Comparison of ENCODE assay signal across 10 mouse cellular contexts in the genomic region with DNA sequence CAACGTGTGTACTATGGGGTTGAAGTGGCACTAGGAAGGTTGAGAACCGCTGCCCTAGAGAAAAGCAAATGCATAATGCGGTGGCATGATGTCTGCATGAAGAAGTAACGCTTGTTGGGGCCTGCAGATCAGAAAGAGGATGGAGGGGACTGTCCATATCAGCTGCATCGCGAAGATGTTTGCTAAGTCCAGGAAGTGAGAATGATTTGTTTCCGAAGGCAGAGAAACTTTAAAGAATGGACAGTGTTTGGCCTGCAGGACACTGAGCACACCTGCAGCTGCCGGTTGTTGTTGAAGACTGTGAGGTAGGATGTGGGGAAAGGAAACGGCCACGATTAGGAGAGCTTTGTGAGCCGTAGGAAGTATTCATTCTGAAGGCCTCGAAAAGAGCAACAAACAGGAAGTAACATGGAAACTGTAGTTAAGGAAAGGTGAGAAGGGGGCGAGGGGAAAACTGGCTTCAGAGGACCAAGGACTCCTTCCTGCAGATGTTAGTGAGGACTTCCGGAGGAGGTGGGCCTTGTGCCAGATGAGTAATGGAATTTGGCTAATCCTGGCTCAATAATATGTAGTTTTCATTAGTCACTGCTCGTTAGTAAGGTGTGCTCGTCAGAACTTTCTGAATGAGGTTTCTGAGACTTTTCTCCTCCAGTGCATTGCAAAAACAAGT. TPM values are rescaled to one million over a fixed set of nuclear protein-coding genes. Genes with fewer than 3 reads are reported as not detected.
DNase-seq lines count a peak whose midpoint lies in the region; ATAC-seq and TF ChIP-seq lines count a peak whose summit lies in the region.
"Had no signal": no experiment of that assay in that cellular context is flagged by ENCODE, and none has a peak within 500 bp of the region (broad histone marks: within the 10 kb centered on the region; RNA-seq: fewer than 3 reads in every experiment).

No protein-coding gene starts in this region.

- H3K36me3 ChIP-seq in intestine, postnatal 0 days (ENCODE audit: control insufficient read depth, insufficient read depth) = peaks cover 12% of the 10 kb centered on the region; the same call in 1 of the 2 replicates

- peak overlapping the region; percentile 95 for H3K27ac ChIP-seq in gastrocnemius, adult 2 months
- no peak overlapping the region for H3K27ac ChIP-seq in intestine, postnatal 0 days (ENCODE audit: low read depth, low read length)
- H3K27ac ChIP-seq in layer of hippocampus, adult 2 months = no peak overlapping the region

- 0 out of 2 replicates have a peak overlapping the region, but pooled peaks have one; percentile 77 for H3K4me2 ChIP-seq in intestine, postnatal 0 days (replicated peaks; ENCODE audit: low read depth)

- H3K27me3 ChIP-seq in intestine, postnatal 0 days (replicated peaks; ENCODE audit: control insufficient read depth, insufficient read depth, low read length) = no peaks in the 10 kb centered on the region

- WGBS in intestine, postnatal 0 days = 64% methylated on average over 16 of the region's 16 CpGs

- no peak for DNase-seq in gastrocnemius, adult 2 months
- no peak for DNase-seq in gastrocnemius, postnatal 36 days
- peak; percentile 30 for DNase-seq in thymus, postnatal 0 days (ENCODE audit: low spot score)
- DNase-seq in thymus, postnatal 4 days = no peak
- peak; percentile 37 for DNase-seq in thymus, postnatal 14 days
- DNase-seq in layer of hippocampus, adult 2 months (ENCODE audit: low spot score in 2 of 2) = no peak
- DNase-seq in layer of hippocampus, adult 9-11 months = no peak
- DNase-seq: right cerebral cortex, postnatal 4 days had no signal

- ATAC-seq in intestine, postnatal 0 days = no peak

- TF ChIP-seq CTCF in gastrocnemius, adult 2 months (IDR thresholded peaks at IDR 0.05) = no peak
- TF ChIP-seq CTCF in intestine, postnatal 0 days (IDR thresholded peaks at IDR 0.05; ENCODE audit: low read depth) = no peak
- no peak for TF ChIP-seq CTCF in layer of hippocampus, adult 2 months (conservative IDR thresholded peaks at IDR 0.05)

- H3K4me1 ChIP-seq in intestine, postnatal 0 days (replicated peaks; ENCODE audit: control insufficient read depth, insufficient read depth, low read length) = peaks cover 4% of the 10 kb centered on the region; the same call in 1 of the 2 replicates

- no peak overlapping the region for H3K9ac ChIP-seq in intestine, postnatal 0 days (ENCODE audit: low read depth, low read length)

- peak overlapping the region; percentile 90 for H3K4me3 ChIP-seq in gastrocnemius, adult 2 months
- no peak overlapping the region for H3K4me3 ChIP-seq in intestine, postnatal 0 days (ENCODE audit: low read depth, low read length)
- no peak overlapping the region for H3K4me3 ChIP-seq in layer of hippocampus, adult 2 months

- intact Hi-C loops in gastrocnemius, adult 2 months (cut with DNase I) = no loop called here
- intact Hi-C loops in gastrocnemius, postnatal 36 days (cut with DNase I) = no loop called here

- H3K9me3 ChIP-seq in intestine, postnatal 0 days (ENCODE audit: control insufficient read depth) = no peaks in the 10 kb centered on the region

RNA-seq across cellular contexts. Expression of gene Zfp3, which starts 1.9 kb away (rescaled TPM):
- total RNA-seq in gastrocnemius, adult 2 months (2021) = 10 to 100 TPM; 10.7 to 10.8 TPM
- 10 to 100 TPM in 1 of 2 experiments, 1 to 10 TPM in 1; 7.4 to 11.4 TPM for total RNA-seq in gastrocnemius, postnatal 36 days (2021)
- 7.2 and 7.6 TPM in 2 replicates for polyA plus RNA-seq in thymus, postnatal 0 days (2015; fragmentation: Nextera tagmentation; extraction: Ambion mirVana)
- polyA plus RNA-seq in intestine, postnatal 0 days (2015; fragmentation: Nextera tagmentation; extraction: Ambion mirVana) = 4.4 and 5.0 TPM in 2 replicates
- total RNA-seq in layer of hippocampus, adult 2 months (2021) = 10 to 100 TPM; 23.8 TPM

RNA-seq across cellular contexts. Expression of gene Scimp, which starts 46.5 kb away (rescaled TPM):
- total RNA-seq in gastrocnemius, adult 2 months (2021) = not detected
- total RNA-seq in gastrocnemius, postnatal 36 days (2021) = not detected
- 2.1 and 3.1 TPM in 2 replicates for polyA plus RNA-seq in thymus, postnatal 0 days (2015; fragmentation: Nextera tagmentation; extraction: Ambion mirVana)
- 1.9 and 2.0 TPM in 2 replicates for polyA plus RNA-seq in intestine, postnatal 0 days (2015; fragmentation: Nextera tagmentation; extraction: Ambion mirVana)
- total RNA-seq in layer of hippocampus, adult 2 months (2021) = not detected
- polyA plus RNA-seq: erythroblast, embryonic 14.5 days had no signal

Comparison
In these comparisons a context has a peak if more than half of its experiments do, and no peak if none do; other contexts are left out.
1. DNase-seq: peak in thymus, postnatal 0 days (single experiment) and thymus, postnatal 14 days (single experiment); none in gastrocnemius, adult 2 months (single experiment), gastrocnemius, postnatal 36 days (0 of 2), thymus, postnatal 4 days (single experiment), layer of hippocampus, adult 2 months (0 of 2) and layer of hippocampus, adult 9-11 months (single experiment).